In genomic region chr1:78706338-78706737, GRCm38 (mm10) we compare ENCODE assay signal across 17 mouse cellular contexts.
"Had no signal": no experiment of that assay in that cellular context is flagged by ENCODE, and none has a peak within 500 bp of the region (broad histone marks: within the 10 kb centered on the region; RNA-seq: fewer than 3 reads in every experiment).

No protein-coding gene starts in this region.

- H3K27ac ChIP-seq: liver, embryonic 13.5 days; liver, embryonic 15.5 days; lung, embryonic 15.5 days; macrophage; midbrain, embryonic 13.5 days; midbrain, embryonic 15.5 days; neural tube, embryonic 12.5 days; stomach, embryonic 15.5 days; stomach, postnatal 0 days had no signal

- ATAC-seq: liver, postnatal 0 days; midbrain, embryonic 13.5 days had no signal

- H3K27me3 ChIP-seq: liver, embryonic 13.5 days; liver, embryonic 15.5 days; lung, embryonic 15.5 days; megakaryocyte, embryonic 14.5 days; midbrain, embryonic 13.5 days; midbrain, embryonic 15.5 days; neural tube, embryonic 12.5 days; stomach, embryonic 15.5 days had no signal

- DNase-seq: liver, embryonic 13.5 days; liver, postnatal 0 days; lung, postnatal 36 days; right cerebral cortex, postnatal 14 days; thymus, adult 2 months; thymus, postnatal 25 days; thymus, postnatal 4 days had no signal

- H3K4me1 ChIP-seq: liver, embryonic 13.5 days; lung, embryonic 15.5 days; midbrain, embryonic 13.5 days; midbrain, embryonic 15.5 days; neural tube, embryonic 12.5 days; stomach, embryonic 15.5 days had no signal

- H3K4me2 ChIP-seq: liver, embryonic 13.5 days; liver, embryonic 15.5 days; lung, embryonic 15.5 days; midbrain, embryonic 11.5 days; midbrain, embryonic 13.5 days; midbrain, embryonic 15.5 days; neural tube, embryonic 12.5 days; stomach, embryonic 15.5 days had no signal

- H3K9ac ChIP-seq: liver, embryonic 13.5 days; liver, embryonic 15.5 days; liver, postnatal 0 days; lung, embryonic 15.5 days; midbrain, embryonic 13.5 days; midbrain, embryonic 15.5 days; neural tube, embryonic 12.5 days; stomach, embryonic 15.5 days had no signal

- H3K4me3 ChIP-seq: liver, embryonic 13.5 days; liver, embryonic 15.5 days; lung, embryonic 15.5 days; megakaryocyte, embryonic 14.5 days; midbrain, embryonic 13.5 days; midbrain, embryonic 15.5 days; neural tube, embryonic 12.5 days; stomach, embryonic 15.5 days had no signal

- H3K9me3 ChIP-seq: liver, embryonic 13.5 days; liver, embryonic 15.5 days; lung, embryonic 15.5 days; megakaryocyte, embryonic 14.5 days; midbrain, embryonic 13.5 days; midbrain, embryonic 15.5 days; neural tube, embryonic 12.5 days; stomach, embryonic 15.5 days had no signal
